Mouse (Mus musculus) lung, postnatal 25 days (tissue): ENCODE data around the gene Fbxo45.
A peak's percentile ranks its signal among the peaks of the same experiment; 100 is the strongest.

Source experiments
- DNase-seq: peaks from one replicate; pipeline ENCODE4 v3.0.0; 2022; ENCODE audit warnings: low spot score

Fbxo45 gene

DNA sequence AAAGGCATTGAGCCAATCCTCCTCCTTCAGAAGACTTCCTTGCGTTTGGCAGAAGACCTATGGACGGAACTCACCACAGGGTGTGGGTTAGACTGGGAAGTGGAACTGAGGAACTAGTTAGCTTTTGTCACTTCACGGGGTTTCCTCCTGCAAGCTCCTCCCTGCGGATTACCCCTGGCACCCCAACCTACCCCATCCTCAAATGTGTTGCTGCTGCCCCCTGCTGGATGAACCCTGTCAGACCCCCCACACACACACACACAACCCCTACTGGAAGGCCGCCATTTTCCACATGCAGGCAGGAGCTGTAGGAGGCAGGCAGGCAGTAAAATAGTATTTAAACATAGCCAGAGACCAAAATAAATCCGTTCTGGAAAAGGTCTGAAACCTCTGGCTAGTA, 44.3 kb downstream of the Fbxo45 start:
- DNase-seq, result peak; percentile 79

DNA sequence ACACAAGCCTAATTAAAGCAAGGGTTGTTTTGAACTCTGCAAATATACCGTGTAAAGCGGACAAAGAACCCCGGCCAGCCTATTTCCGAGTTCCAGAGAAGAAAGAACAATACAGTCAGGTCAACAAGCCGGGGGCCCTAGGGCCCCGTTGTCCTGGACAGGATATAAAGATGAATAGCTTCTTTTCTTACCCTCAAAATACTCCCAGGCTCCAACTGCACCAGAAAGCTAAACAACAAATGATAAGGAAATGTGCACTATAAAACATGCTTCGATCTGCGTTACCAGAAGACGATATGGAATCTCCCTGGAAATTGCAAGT, 46.0 kb downstream of the Fbxo45 start:
- peak; percentile 24 for DNase-seq

DNA sequence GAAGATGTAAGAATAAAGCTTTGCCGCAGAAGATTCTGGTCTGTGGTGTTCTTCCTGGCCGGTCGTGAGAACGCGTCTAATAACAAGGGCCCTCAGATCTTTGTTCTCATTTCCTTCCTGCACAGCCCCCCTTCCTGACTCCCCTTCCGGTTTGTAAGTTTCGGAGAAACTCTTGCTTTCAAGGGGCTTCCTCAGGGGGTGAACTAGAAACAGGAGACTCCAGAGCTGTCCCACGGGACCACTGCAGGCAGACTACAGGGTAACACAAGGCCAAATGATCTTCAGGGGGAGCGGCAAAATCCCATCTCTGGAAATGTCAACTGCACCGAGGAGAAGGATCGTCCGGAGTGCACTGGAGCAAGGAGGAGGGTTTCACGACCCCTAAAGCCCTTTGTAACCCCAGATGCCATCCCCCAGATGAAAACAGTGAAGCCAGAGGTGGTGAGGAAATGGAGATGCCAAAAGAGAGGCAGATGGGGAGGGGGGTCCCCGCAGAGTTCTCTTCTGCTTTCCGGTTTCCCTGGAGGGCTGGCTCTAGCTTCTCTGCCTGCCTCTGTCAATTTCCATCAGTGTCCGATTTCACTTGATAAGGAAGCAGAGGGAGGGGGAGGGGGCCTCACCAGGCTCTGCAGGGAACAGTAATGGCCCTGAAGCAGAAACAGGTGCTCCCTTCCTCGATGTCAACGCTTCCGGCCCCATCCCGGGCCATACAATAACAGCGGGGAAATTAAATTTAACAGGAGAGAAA, 46.5 kb downstream of the Fbxo45 start:
- DNase-seq, result peak; percentile 61

DNA sequence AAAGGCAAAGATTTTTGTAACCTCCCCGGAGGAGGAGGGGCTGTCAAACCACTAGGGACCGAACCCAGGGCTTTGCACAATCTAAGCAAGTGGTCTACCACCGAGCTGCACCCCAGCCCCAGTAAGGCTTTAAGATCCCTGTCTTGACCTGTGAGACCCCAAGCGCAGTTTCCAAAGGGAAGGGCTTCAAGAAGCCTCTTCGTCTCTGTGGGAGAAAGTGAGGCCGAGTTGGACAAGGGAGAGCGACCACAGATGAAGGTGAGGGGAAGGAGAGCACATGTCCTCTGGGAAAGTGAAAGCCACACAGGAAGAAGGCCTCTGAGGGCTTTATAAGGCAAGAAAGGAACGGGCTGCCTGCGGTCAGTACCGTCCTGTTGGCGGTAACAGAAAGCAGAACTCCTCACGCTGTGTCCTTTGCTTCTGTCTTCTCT, 56.9 kb downstream of the Fbxo45 start:
- DNase-seq, result peak; percentile 72

DNA sequence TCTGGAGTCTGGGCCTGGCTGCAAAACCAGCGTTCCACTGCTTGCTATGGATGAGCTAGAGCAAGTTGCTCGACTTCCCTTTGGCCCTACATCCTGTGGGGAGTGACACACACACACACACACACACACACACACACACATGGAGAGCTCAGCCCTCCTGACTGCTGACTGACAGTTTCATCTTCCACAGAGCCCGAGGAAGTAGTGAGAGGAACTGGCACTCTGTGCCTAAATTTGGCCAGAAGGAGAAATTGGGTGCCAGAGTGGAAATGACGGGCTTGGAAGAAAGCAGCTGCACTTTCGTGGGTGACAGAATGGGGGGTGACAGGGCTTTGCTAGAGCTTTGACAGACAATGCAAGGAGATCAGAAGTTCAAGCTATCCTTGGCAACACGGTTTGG, 57.8 kb downstream of the Fbxo45 start:
- DNase-seq, result peak; percentile 64

DNA sequence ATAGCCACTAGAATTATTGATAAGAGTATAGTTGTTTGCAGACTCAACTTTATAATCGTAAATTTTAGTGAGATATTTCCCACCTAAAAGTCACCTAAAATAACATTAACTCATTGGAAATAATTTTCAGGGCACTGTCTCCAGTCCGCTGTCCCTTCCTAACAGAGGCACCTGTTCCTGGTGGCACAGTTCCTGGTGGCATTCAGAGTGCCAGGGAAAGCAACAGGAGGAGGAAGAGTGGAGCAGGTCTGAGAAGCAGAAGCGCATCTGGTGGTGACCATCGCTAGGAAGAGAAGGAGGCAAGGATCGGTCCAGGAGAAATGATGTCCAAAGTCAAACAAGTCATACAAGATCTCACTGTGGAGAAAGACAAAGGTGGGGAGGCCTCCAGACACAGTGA, 60.9 kb downstream of the Fbxo45 start:
- no peak for DNase-seq
